Mouse (Mus musculus) heart, embryonic 13.5 days (tissue): ENCODE measurements at regions not wholly inside any gene's neighbourhood (a gene's known extent, or its start where the extent isn't known, plus 50 kb on each side); places are given as distances from the start of the nearest gene placed in this dataset.

ENCODE experiments used
- ATAC-seq: fragments of 200-750 bp; cut with Nextera tagmentation; 2 replicates; pipeline ENCODE4 v1.8.0; 2017; ENCODE audit warnings: moderate TSS enrichment; ENCODE audit not compliant: insufficient number of reproducible peaks, low FRiP score, low TSS enrichment; ENCODE audit errors: extremely low read depth
- H3K27ac ChIP-seq: fragments of 300-500 bp; sonication (generic); replicated peaks from 2 replicates; pipeline ENCODE4 v1.5.1; 2015; ENCODE audit warnings: moderate library complexity, mild to moderate bottlenecking, inconsistent platforms
- H3K27me3 ChIP-seq: fragments of 300-500 bp; sonication (generic); replicated peaks from 2 replicates; pipeline ENCODE4 v1.6.1; 2015; ENCODE audit warnings: mild to moderate bottlenecking, inconsistent platforms
- H3K36me3 ChIP-seq: fragments of 300-500 bp; sonication (generic); 2 replicates; pipeline ENCODE4 v1.6.1; 2015; ENCODE audit warnings: mild to moderate bottlenecking, inconsistent platforms
- H3K4me1 ChIP-seq: fragments of 300-500 bp; sonication (generic); 2 replicates; pipeline ENCODE4 v1.6.1; 2015; ENCODE audit warnings: inconsistent platforms
- H3K4me2 ChIP-seq: fragments of 300-500 bp; sonication (generic); 2 replicates; pipeline ENCODE4 v1.6.1; 2015; ENCODE audit warnings: inconsistent platforms, mild to moderate bottlenecking, moderate library complexity
- H3K4me3 ChIP-seq: fragments of 300-500 bp; sonication (generic); 2 replicates; pipeline ENCODE4 v1.5.1; 2015; ENCODE audit warnings: moderate library complexity, mild to moderate bottlenecking, inconsistent platforms
- H3K9ac ChIP-seq: fragments of 300-500 bp; sonication (generic); 2 replicates; pipeline ENCODE4 v1.6.1; 2015; ENCODE audit warnings: inconsistent platforms, mild to moderate bottlenecking, moderate library complexity
- H3K9me3 ChIP-seq: fragments of 300-500 bp; sonication (generic); 2 replicates; pipeline ENCODE4 v1.6.1; 2016; ENCODE audit warnings: inconsistent platforms
- WGBS: fragments of 180-500 bp; shearing (Covaris S2); methylation state at CpG from one replicate; pipeline ENCODE4 v1.1.7; 2015; ENCODE audit warnings: mixed read lengths; 5-methylcytosine and 5-hydroxymethylcytosine counted together

DNA sequence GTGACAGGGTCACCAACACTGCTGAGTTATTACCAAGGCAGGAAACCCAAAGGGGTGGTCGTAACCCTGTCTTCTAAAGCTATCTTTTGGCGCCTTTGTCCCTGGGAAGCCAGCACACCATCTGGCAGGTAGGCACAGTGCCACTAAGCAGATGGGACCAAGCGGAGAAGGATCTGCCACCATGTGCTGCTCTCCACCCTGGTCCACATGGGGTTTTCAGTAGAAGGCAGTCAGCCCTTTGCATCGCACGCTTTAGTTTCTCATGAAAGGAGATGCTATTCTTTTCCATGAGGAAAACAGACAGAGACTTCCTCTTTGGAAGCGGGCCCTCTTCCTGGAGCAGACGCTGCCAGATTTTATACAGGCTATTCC, 358.3 kb upstream of the Mmadhc start:
- Histone ChIP-seq H3K9me3 (no peaks in the 10 kb centered on the region), H3K4me2 (no peak overlapping the region), H3K27ac (no peak overlapping the region), H3K9ac (no peak overlapping the region), H3K36me3 (no peaks in the 10 kb centered on the region), H3K4me1 (no peaks in the 10 kb centered on the region), H3K27me3 (no peaks in the 10 kb centered on the region), H3K4me3 (no peak overlapping the region)
- 73% methylated on average over 7 of the region's 7 CpGs for WGBS
- ATAC-seq: no peak

DNA sequence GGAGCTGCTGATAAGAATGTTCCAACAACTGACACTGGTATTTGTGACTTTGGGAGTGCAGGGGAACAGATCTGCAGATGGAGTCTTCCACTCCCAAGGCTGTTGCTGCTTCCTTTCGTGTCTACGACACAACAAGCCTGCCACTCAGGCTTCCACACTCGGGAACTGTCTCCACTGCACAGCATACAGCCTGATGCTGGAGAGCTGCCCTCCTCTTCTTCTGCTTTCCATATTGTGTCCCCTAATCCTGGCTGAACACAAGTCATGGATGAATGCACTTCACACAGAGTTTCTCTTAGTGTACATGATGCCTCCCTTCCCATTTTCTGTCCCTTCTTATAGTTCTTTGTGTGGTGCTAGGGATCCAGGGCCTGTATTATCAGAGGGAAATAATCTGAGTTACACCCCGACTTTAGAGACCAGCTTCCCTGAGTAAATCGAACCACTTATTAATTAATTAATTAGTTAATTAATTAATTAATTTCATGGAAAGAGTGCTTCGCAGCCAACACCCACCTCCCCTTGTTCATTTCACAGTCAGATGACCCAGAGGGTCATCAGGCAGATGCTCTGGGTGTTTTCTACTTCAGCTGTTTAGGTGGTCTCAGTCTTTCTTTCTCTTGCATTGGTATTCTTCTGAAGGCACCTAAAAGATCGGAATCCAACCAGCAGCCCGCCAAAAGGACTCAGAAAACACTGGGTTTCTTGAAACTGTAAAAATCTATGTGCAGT, 357.8 kb upstream of the Mmadhc start:
- Histone ChIP-seq H3K4me1 (no peaks in the 10 kb centered on the region), H3K36me3 (no peaks in the 10 kb centered on the region), H3K9me3 (no peaks in the 10 kb centered on the region), H3K9ac (no peak overlapping the region), H3K4me3 (no peak overlapping the region), H3K27ac (no peak overlapping the region), H3K27me3 (no peaks in the 10 kb centered on the region), H3K4me2 (no peak overlapping the region)
- ATAC-seq: no peak
- WGBS: 68% methylated on average over 8 of the region's 8 CpGs

DNA sequence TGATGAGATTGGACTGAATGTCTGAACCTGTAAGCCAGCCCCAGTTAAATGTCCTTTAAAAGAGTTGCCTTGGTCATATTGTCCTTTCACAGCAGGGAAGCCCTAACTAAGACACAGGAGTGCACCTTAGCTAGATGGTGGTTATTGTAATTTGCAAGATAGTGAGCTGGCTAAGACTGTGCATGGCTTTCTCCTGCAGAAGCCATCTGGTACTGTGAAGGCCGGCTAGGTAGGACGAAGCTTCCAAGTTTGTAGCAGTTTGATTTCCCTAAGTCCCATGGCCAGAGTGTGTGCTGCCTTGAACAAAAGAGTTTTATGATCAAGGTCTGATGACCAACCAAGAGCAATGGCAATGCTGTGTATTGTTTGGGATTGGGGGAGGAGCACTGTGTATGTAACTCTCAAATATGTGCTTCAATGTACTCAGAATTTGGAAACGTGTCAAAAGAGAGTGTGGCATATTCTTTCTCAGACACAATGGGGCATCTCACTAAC, 356.6 kb upstream of the Mmadhc start:
- Histone ChIP-seq H3K4me1 (no peaks in the 10 kb centered on the region), H3K9ac (no peak overlapping the region), H3K36me3 (no peaks in the 10 kb centered on the region), H3K4me3 (no peak overlapping the region), H3K9me3 (no peaks in the 10 kb centered on the region), H3K4me2 (no peak overlapping the region), H3K27ac (no peak overlapping the region), H3K27me3 (no peaks in the 10 kb centered on the region)
- 83% methylated on average over 3 of the region's 3 CpGs for WGBS
- no peak for ATAC-seq

DNA sequence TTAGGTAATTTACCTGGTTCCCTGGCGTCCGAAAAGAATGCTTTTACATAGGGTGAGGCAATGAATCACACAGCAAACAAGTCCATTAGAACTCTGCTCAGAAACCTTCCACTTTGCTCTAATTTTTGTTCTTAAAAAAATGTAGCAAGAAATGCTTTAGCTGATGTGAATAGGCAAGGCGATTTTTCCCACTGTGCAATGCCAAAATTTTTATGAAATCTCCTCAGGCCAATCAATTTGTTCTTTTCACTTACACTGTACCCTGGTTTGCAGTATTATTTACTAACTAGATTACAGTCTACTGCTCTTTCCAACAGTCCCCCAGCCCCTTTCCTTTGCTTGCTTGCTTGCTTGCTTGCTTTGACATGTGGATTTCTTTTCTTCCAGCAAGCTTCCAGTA, 353.1 kb upstream of the Mmadhc start:
- no peak overlapping the region for H3K4me3 ChIP-seq
- no peaks in the 10 kb centered on the region for H3K9me3 ChIP-seq
- ATAC-seq: no peak
- 71% methylated on average over 3 of the region's 3 CpGs for WGBS
- H3K27me3 ChIP-seq: no peaks in the 10 kb centered on the region
- H3K4me1 ChIP-seq: no peaks in the 10 kb centered on the region
- H3K36me3 ChIP-seq: no peaks in the 10 kb centered on the region
- no peak overlapping the region for H3K9ac ChIP-seq
- no peak overlapping the region for H3K4me2 ChIP-seq
- H3K27ac ChIP-seq: no peak overlapping the region

DNA sequence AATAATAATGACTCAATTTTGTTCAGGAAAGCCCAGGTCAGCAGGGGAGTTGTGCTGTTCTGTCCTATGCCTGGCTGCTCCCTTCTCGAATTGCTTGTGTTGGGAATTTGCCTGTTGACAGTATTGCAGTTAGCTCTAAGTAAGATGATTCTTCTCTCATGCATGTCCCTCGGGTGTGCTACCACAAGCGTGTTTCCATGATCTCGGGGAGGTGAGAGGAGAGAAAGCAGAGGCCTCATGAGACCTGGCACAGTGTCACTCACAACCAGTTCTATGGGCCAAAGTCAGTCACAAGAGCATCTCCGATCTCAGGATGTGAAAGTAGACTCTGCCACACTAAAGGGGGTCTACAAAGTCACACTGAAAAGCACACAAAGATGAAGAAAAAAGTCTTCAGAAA, 346.6 kb upstream of the Mmadhc start:
- no peaks in the 10 kb centered on the region for H3K9me3 ChIP-seq
- H3K4me1 ChIP-seq: no peaks in the 10 kb centered on the region
- no peaks in the 10 kb centered on the region for H3K27me3 ChIP-seq
- no peak overlapping the region for H3K4me3 ChIP-seq
- 69% methylated on average over 5 of the region's 5 CpGs for WGBS
- no peak overlapping the region for H3K4me2 ChIP-seq
- no peak overlapping the region for H3K27ac ChIP-seq
- no peak overlapping the region for H3K9ac ChIP-seq
- ATAC-seq: no peak
- H3K36me3 ChIP-seq: no peaks in the 10 kb centered on the region

DNA sequence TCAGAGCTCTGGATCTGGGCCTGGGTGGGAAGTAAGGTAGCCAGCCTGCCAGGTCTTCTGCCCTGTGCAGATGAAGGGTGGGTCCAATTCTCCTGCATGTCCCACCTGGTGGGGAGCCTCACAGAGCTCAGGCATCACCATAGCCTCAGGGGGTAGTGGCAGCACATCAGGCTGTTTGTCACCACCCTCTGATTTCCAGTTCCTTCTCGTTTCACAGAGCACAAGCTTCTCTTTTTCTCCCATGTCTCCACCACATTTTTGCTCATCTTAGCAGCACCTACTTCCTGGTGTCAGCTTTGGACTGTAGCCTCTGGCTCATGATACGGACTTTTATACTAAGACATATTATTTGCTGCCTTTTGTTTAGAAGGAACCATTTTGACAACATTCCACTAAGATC, 345.6 kb upstream of the Mmadhc start:
- Histone ChIP-seq H3K36me3 (no peaks in the 10 kb centered on the region), H3K9me3 (no peaks in the 10 kb centered on the region), H3K27me3 (no peaks in the 10 kb centered on the region), H3K27ac (no peak overlapping the region), H3K4me2 (no peak overlapping the region), H3K4me3 (no peak overlapping the region), H3K4me1 (no peaks in the 10 kb centered on the region), H3K9ac (no peak overlapping the region)
- no peak for ATAC-seq
- WGBS: 61% methylated on average over 2 of the region's 2 CpGs

DNA sequence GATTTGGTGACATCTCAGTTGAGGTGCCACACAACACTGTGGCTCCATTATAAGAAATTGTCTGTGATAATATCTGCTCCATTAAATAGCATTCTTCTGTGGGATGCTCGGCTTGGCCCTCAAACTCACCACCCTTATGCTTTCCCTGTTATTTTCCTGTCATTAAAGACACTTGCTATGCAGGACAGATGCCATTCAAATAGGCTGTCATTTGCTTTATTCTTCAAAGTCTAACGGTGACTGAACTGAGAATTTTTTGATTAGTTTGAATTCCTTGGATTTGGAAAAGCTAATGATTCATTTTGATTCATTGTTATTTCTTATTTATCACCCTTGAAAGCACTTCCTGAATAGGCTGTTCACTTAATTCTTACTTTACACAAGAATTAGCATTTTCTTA, 339.3 kb upstream of the Mmadhc start:
- no peak overlapping the region for H3K4me2 ChIP-seq
- no peaks in the 10 kb centered on the region for H3K9me3 ChIP-seq
- WGBS: 70% methylated on average over 2 of the region's 2 CpGs
- H3K4me3 ChIP-seq: no peak overlapping the region
- no peaks in the 10 kb centered on the region for H3K4me1 ChIP-seq
- H3K9ac ChIP-seq: no peak overlapping the region
- H3K27ac ChIP-seq: no peak overlapping the region
- H3K27me3 ChIP-seq: no peaks in the 10 kb centered on the region
- no peak for ATAC-seq
- H3K36me3 ChIP-seq: no peaks in the 10 kb centered on the region

DNA sequence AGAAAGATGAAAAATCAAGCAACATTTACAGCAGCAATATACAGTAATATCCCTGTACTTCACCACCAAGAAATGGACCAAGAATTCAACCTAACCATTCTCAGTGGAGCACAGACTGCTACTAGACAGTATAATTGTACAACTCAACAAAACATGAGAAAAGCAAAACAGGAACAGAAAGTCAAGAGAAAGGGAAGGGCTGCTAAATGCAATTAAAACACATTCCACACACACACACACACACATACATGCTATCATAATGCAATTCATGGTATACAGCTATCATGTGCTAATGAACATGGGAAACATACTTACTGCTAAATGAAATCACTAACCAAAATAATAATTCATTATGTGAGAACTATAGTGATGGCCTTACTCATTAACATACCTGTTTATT, 335.2 kb upstream of the Mmadhc start:
- Histone ChIP-seq H3K9ac (no peak overlapping the region), H3K27ac (no peak overlapping the region), H3K4me2 (no peak overlapping the region), H3K4me1 (no peaks in the 10 kb centered on the region), H3K4me3 (no peak overlapping the region), H3K9me3 (no peaks in the 10 kb centered on the region), H3K27me3 (no peaks in the 10 kb centered on the region), H3K36me3 (no peaks in the 10 kb centered on the region)
- ATAC-seq: no peak

DNA sequence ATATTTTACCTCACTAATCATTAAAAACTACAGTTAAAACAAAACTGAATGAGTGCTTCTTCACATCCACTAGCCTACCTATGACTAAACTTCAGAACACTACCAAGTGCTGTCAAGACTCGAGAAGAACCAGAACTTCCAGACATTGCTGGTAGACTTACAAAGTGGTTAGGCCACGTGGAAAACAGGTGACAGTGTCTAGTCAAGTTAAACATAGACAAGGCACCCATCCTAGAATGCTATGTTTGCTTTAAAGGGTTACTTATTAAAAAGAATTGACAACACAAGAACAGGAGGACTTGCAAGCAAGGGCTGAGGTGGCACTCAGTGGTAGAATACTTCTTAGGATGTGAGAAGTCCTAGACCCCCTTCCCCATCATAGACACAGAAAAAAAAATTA, 330.9 kb upstream of the Mmadhc start:
- Histone ChIP-seq H3K27me3 (no peaks in the 10 kb centered on the region), H3K9ac (no peak overlapping the region), H3K4me1 (no peaks in the 10 kb centered on the region), H3K36me3 (no peaks in the 10 kb centered on the region), H3K27ac (no peak overlapping the region), H3K4me3 (no peak overlapping the region), H3K4me2 (no peak overlapping the region), H3K9me3 (no peaks in the 10 kb centered on the region)
- no peak for ATAC-seq
- WGBS: 67% methylated on average over 2 of the region's 2 CpGs

DNA sequence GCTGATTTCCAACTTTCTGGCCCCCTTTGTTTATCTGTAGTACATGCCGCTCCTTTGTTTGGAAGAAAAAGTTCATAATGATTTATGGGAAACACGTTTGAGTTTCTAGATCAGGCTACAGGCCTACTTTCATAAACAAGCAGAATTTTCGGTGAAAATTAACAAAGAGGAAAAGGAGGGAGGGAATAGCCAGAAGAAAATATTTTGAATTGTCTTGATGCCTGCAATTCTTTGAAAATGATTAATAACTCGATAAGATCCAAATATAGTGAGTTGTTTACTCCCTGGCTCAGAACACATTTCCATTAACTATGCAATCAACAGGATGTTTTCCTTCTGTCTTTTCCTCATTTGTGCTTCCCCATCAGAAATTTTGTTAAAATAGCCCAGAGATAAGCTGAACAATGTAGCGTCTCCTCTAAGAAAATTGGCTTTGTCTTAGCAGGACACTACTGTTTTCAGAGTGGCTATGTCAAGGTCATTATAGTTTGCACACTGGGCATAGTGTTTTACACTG, 328.7 kb upstream of the Mmadhc start:
- no peaks in the 10 kb centered on the region for H3K27me3 ChIP-seq
- no peak overlapping the region for H3K27ac ChIP-seq
- WGBS: 73% methylated on average over 5 of the region's 5 CpGs
- no peak overlapping the region for H3K9ac ChIP-seq
- H3K4me3 ChIP-seq: no peak overlapping the region
- no peaks in the 10 kb centered on the region for H3K36me3 ChIP-seq
- H3K4me2 ChIP-seq: no peak overlapping the region
- H3K9me3 ChIP-seq: no peaks in the 10 kb centered on the region
- no peak for ATAC-seq
- no peaks in the 10 kb centered on the region for H3K4me1 ChIP-seq

DNA sequence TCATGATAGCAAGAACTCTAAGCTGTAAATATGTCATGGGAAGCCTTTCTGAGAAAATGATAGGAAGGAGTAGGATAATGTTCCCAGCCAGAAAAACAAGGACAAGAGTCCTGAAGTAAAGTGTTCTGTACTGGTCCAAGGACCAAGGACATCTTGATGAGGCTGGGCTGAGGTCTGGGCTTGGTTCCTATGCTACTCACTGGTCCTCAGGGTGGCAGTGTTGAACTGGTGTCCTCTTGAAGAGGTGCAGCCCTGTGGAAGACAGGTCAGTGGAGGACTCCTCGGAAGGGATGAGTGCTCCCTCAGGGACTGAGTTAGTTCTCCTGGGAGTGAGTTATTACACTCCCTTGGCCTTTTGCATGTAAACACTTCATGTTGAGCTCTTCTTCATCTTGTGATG, 312.5 kb upstream of the Mmadhc start:
- no peak overlapping the region for H3K4me3 ChIP-seq
- H3K36me3 ChIP-seq: no peaks in the 10 kb centered on the region
- H3K27me3 ChIP-seq: no peaks in the 10 kb centered on the region
- H3K27ac ChIP-seq: no peak overlapping the region
- ATAC-seq: no peak
- H3K4me1 ChIP-seq: no peaks in the 10 kb centered on the region
- H3K9ac ChIP-seq: no peak overlapping the region
- no peaks in the 10 kb centered on the region for H3K9me3 ChIP-seq
- no peak overlapping the region for H3K4me2 ChIP-seq
- WGBS: 30% methylated on average over 1 of the region's 1 CpGs

DNA sequence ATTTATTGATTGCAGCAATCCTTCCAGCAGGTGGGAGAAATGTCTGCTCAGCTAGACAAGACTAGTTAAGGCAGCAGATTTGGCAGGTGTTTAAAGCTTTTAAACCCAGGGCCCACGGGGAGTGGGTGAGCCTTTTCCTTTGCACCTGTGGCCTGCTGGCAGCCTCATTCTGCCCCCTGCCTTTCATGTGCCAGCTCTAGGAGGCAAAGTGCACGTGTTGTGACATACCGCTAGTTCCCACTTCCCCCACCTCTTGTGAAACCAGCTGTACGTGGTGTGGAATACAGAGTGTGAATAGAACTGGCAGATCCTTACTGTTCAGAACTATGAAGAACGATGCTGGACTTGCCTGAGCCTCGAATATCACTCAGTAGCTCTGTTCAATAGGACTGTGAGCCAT, 292.6 kb upstream of the Mmadhc start:
- Histone ChIP-seq H3K27me3 (no peaks in the 10 kb centered on the region), H3K36me3 (no peaks in the 10 kb centered on the region), H3K4me3 (no peak overlapping the region), H3K4me2 (no peak overlapping the region), H3K4me1 (no peaks in the 10 kb centered on the region), H3K9me3 (no peaks in the 10 kb centered on the region), H3K27ac (no peak overlapping the region), H3K9ac (no peak overlapping the region)
- 70% methylated on average over 6 of the region's 6 CpGs for WGBS
- no peak for ATAC-seq
